Mouse (Mus musculus) kidney, adult 2 months (tissue): ENCODE results near the gene Cd177. TPM values are rescaled to one million over a fixed set of nuclear protein-coding genes. Genes with fewer than 3 reads are reported as not detected.
"Not testable (repeated sequence)": the region's sequence is repeated elsewhere in the genome, so short reads cannot be mapped to it uniquely, and the experiment has no call there.

Source experiments
- DNase-seq: peaks from one replicate; pipeline ENCODE4 v3.0.0; 2021
- H3K27ac ChIP-seq: fragments of 200-500 bp; 2 replicates; pipeline ENCODE4 v1.5.1; 2012; ENCODE audit warnings: low read depth, low read length, control low read depth, inconsistent platforms; ENCODE audit not compliant: insufficient read depth
- H3K27me3 ChIP-seq: fragments of 200-500 bp; replicated peaks from 2 replicates; pipeline ENCODE4 v1.6.1; 2012; ENCODE audit warnings: mild to moderate bottlenecking, moderate library complexity, low read length, inconsistent platforms; ENCODE audit not compliant: control insufficient read depth, insufficient read depth
- H3K36me3 ChIP-seq: fragments of 200-500 bp; 2 replicates; pipeline ENCODE4 v1.6.1; 2012; ENCODE audit warnings: mild to moderate bottlenecking, moderate library complexity, low read length, inconsistent platforms; ENCODE audit not compliant: control insufficient read depth, insufficient read depth
- H3K4me1 ChIP-seq: fragments of 200-500 bp; 2 replicates; pipeline ENCODE4 v1.6.1; 2011; ENCODE audit warnings: low read length; ENCODE audit not compliant: control insufficient read depth, insufficient read depth
- H3K4me3 ChIP-seq: fragments of 200-500 bp; 2 replicates; pipeline ENCODE4 v1.5.1; 2011; ENCODE audit warnings: mild to moderate bottlenecking, low read depth, low read length, control low read depth; ENCODE audit not compliant: insufficient read depth
- CTCF ChIP-seq: fragments of 200-500 bp; conservative IDR thresholded peaks from 2 replicates; pipeline ENCODE4 v1.5.1; 2011; ENCODE audit warnings: low read depth, mild to moderate bottlenecking, control low read depth, low read length, moderate library complexity, mixed read lengths; ENCODE audit not compliant: insufficient read depth, insufficient read length
- POLR2A ChIP-seq: fragments of 200-500 bp; IDR thresholded peaks from one replicate; pipeline ENCODE4 v1.6.1; 2011; ENCODE audit warnings: low read depth, low read length, control low read depth
- WGBS: fragments of 180-500 bp; shearing (Covaris S2); methylation state at CpG from one replicate; pipeline ENCODE4 v1.1.7; 2018; 5-methylcytosine and 5-hydroxymethylcytosine counted together
- polyA plus RNA-seq: library from polyadenylated mRNA; depleted of rRNA; stranded (reverse); fragments of >200 nt; gene quantifications from 2 replicates; pipeline ENCODE4 v1.2.3, GENCODE M21; 2012

Gene Cd177
- polyA plus RNA-seq, 1 experiment: 0.05 TPM

GRCm38 (mm10) chr7:24771361-24771760 is 11.2 kb upstream of the Cd177 start:
- no peak for DNase-seq
- H3K4me1 ChIP-seq: no peaks in the 10 kb centered on the region
- no peaks in the 10 kb centered on the region for H3K36me3 ChIP-seq
- H3K27me3 ChIP-seq: no peaks in the 10 kb centered on the region
- TF ChIP-seq CTCF (no peak), POLR2A (no peak)
- no peak overlapping the region for H3K27ac ChIP-seq
- H3K4me3 ChIP-seq: no peak overlapping the region

GRCm38 (mm10) chr7:24762574-24762973 is 2.5 kb upstream of the Cd177 start:
- H3K27me3 ChIP-seq: no peaks in the 10 kb centered on the region
- no peaks in the 10 kb centered on the region for H3K4me1 ChIP-seq
- TF ChIP-seq CTCF (no peak), POLR2A (no peak)
- 84% methylated on average over 8 of the region's 8 CpGs for WGBS
- H3K4me3 ChIP-seq: no peak overlapping the region
- H3K36me3 ChIP-seq: no peaks in the 10 kb centered on the region
- no peak overlapping the region for H3K27ac ChIP-seq
- DNase-seq: no peak

- TF ChIP-seq CTCF: no peak
- DNase-seq: no peak
- 76% methylated on average over 6 of the region's 6 CpGs for WGBS
- Histone ChIP-seq H3K36me3 (no peaks in the 10 kb centered on the region), H3K27me3 (no peaks in the 10 kb centered on the region), H3K4me3 (no peak overlapping the region), H3K27ac (no peak overlapping the region), H3K4me1 (no peaks in the 10 kb centered on the region)
These were observed 1.1 kb upstream of the Cd177 start for GRCm38 (mm10) chr7:24761161-24761560.

GRCm38 (mm10) chr7:24758520-24758919 is 1.6 kb downstream of the Cd177 start:
- DNase-seq: no peak
- Histone ChIP-seq H3K4me1 (no peaks in the 10 kb centered on the region), H3K4me3 (no peak overlapping the region), H3K27me3 (no peaks in the 10 kb centered on the region), H3K27ac (no peak overlapping the region), H3K36me3 (no peaks in the 10 kb centered on the region)
- 67% methylated on average over 1 of the region's 1 CpGs for WGBS
- TF ChIP-seq POLR2A (no peak), CTCF (no peak)

GRCm38 (mm10) chr7:24753476-24753875 is 6.6 kb downstream of the Cd177 start:
- WGBS: 72% methylated on average over 5 of the region's 5 CpGs
- DNase-seq: no peak
- Histone ChIP-seq H3K27me3 (no peaks in the 10 kb centered on the region), H3K4me1 (no peaks in the 10 kb centered on the region), H3K36me3 (no peaks in the 10 kb centered on the region), H3K27ac (no peak overlapping the region), H3K4me3 (no peak overlapping the region)
- TF ChIP-seq POLR2A: no peak
- TF ChIP-seq CTCF: no peak

- WGBS: 31% methylated on average over 2 of the region's 2 CpGs
These were observed 8.5 kb downstream of the Cd177 start for GRCm38 (mm10) chr7:24751610-24752009.

GRCm38 (mm10) chr7:24750695-24751094 is 9.4 kb downstream of the Cd177 start:
- WGBS: 34% methylated on average over 4 of the region's 4 CpGs
- H3K4me1 ChIP-seq: no peaks in the 10 kb centered on the region
- no peak overlapping the region for H3K27ac ChIP-seq
- no peaks in the 10 kb centered on the region for H3K27me3 ChIP-seq
- no peak overlapping the region for H3K4me3 ChIP-seq
- H3K36me3 ChIP-seq: no peaks in the 10 kb centered on the region
- DNase-seq: no peak
- no peak for TF ChIP-seq CTCF
- TF ChIP-seq POLR2A: no peak

More at GRCm38 (mm10) chr7:24751610-24752009, 8.5 kb downstream of the Cd177 start:
- Histone ChIP-seq H3K4me3 (no peak overlapping the region), H3K27me3 (no peaks in the 10 kb centered on the region), H3K4me1 (no peaks in the 10 kb centered on the region), H3K36me3 (no peaks in the 10 kb centered on the region), H3K27ac (no peak overlapping the region)
- no peak for TF ChIP-seq POLR2A
- no peak for TF ChIP-seq CTCF
- no peak for DNase-seq

GRCm38 (mm10) chr7:24735970-24736670 is 24.0 kb downstream of the Cd177 start:
- 15% methylated on average over 17 of the region's 17 CpGs for WGBS
- H3K36me3 ChIP-seq: no peaks in the 10 kb centered on the region
- DNase-seq: peak; percentile 17
- no peaks in the 10 kb centered on the region for H3K4me1 ChIP-seq
- H3K27me3 ChIP-seq: no peaks in the 10 kb centered on the region
- no peak overlapping the region for H3K4me3 ChIP-seq
- no peak overlapping the region for H3K27ac ChIP-seq
- TF ChIP-seq CTCF (no peak), POLR2A (no peak)

- H3K36me3 ChIP-seq, H3K27me3 ChIP-seq, H3K4me3 ChIP-seq, DNase-seq, H3K27ac ChIP-seq, H3K4me1 ChIP-seq: not testable (repeated sequence)
- 88% methylated on average over 11 of the region's 11 CpGs for WGBS
These were observed 33.3 kb downstream of the Cd177 start, which contains the start of gene Gm4763 for GRCm38 (mm10) chr7:24726808-24727207. TSS of gene Gm4763 (minus strand) at chr7:24726908.
